Mouse (Mus musculus) neural tube, embryonic 12.5 days (tissue): Measurements from ENCODE around the gene Becn1. TPM values are rescaled to one million over a fixed set of nuclear protein-coding genes. Genes with fewer than 3 reads are reported as not detected.
"Not testable (repeated sequence)": the region's sequence is repeated elsewhere in the genome, so short reads cannot be mapped to it uniquely, and the experiment has no call there.

Experiments used
- ATAC-seq: fragments of 200-750 bp; cut with Nextera tagmentation; 2 replicates; pipeline ENCODE4 v1.8.0; 2017; ENCODE audit warnings: low read depth, mild to moderate bottlenecking, moderate TSS enrichment, moderate library complexity; ENCODE audit not compliant: low FRiP score
- H3K27ac ChIP-seq: fragments of 300-500 bp; sonication (generic); 2 replicates; pipeline ENCODE4 v1.5.1; 2016
- H3K27me3 ChIP-seq: fragments of 300-500 bp; sonication (generic); replicated peaks from 2 replicates; pipeline ENCODE4 v1.6.1; 2016; ENCODE audit warnings: mild to moderate bottlenecking
- H3K36me3 ChIP-seq: fragments of 300-500 bp; sonication (generic); 2 replicates; pipeline ENCODE4 v1.6.1; 2016; ENCODE audit warnings: mild to moderate bottlenecking
- H3K4me1 ChIP-seq: fragments of 300-500 bp; sonication (generic); 2 replicates; pipeline ENCODE4 v1.6.1; 2016
- H3K4me2 ChIP-seq: fragments of 300-500 bp; sonication (generic); replicated peaks from 2 replicates; pipeline ENCODE4 v1.6.1; 2016; ENCODE audit warnings: mild to moderate bottlenecking
- H3K4me3 ChIP-seq: fragments of 300-500 bp; sonication (generic); 2 replicates; pipeline ENCODE4 v1.5.1; 2016
- H3K9ac ChIP-seq: fragments of 300-500 bp; sonication (generic); 2 replicates; pipeline ENCODE4 v1.6.1; 2016; ENCODE audit warnings: mild to moderate bottlenecking
- H3K9me3 ChIP-seq: fragments of 300-500 bp; sonication (generic); 2 replicates; pipeline ENCODE4 v1.6.1; 2016; ENCODE audit warnings: mild to moderate bottlenecking
- WGBS: fragments of 180-500 bp; shearing (Covaris S2); methylation state at CpG from one replicate; pipeline ENCODE4 v1.1.7; 2016; 5-methylcytosine and 5-hydroxymethylcytosine counted together
- polyA plus RNA-seq: library from polyadenylated mRNA; unstranded; fragments of >200 nt; fragmentation: Nextera tagmentation; extraction: Ambion mirVana; gene quantifications from 2 replicates; pipeline ENCODE4 v1.2.1, GENCODE M21; 2016

Becn1 gene
- polyA plus RNA-seq, 1 experiment from 2014 or later: 174 TPM

- H3K4me3 ChIP-seq: no peak within 1 kb of the TSS
- WGBS: 76% methylated on average over 7 of the region's 7 CpGs
Observed at GRCm38 (mm10) chr11:101330371-101330924, 28.4 kb upstream of the Becn1 start, which contains the start of gene Aoc3. TSS of gene Aoc3 (plus strand) at chr11:101330605.

DNA sequence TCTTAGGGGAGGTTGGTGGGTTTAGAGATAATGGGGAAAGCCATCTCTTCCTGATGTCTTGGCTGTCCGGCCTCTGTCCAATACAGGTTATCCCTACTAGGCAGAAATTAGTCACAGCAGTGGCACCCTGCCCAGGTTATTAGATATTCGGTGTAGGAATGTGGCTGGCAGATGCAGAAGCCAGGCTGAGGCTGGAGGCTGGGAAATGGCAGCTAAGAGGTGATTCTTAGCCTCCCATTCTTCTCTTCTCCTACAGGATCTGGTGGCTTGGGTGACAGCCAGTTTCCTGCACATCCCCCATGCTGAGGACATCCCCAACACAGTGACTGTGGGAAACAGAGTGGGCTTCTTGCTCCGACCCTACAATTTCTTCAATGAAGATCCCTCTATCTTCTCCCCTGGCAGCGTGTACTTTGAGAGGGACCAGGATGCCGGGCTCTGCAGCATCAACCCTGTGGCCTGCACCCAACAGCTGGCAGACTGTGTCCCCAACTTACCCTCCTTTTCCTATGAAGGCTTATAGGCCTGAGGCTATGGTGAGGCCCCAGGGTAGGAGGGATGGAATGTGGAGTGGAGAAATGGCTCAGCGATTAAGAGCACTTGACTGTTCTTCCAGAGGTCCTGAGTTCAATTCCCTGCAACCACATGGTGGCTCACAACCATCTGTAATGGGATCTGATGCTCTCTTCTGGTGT is 27.0 kb upstream of the Becn1 start:
- Histone ChIP-seq H3K36me3 (peaks cover 20% of the 10 kb centered on the region), H3K4me3 (no peak overlapping the region), H3K4me1 (peaks cover 5% of the 10 kb centered on the region), H3K9me3 (no peaks in the 10 kb centered on the region), H3K9ac (no peak overlapping the region), H3K27ac (no peak overlapping the region), H3K27me3 (no peaks in the 10 kb centered on the region), H3K4me2 (no peak overlapping the region)
- WGBS: 82% methylated on average over 6 of the region's 6 CpGs
- ATAC-seq: no peak

More at GRCm38 (mm10) chr11:101330371-101330924, 28.4 kb upstream of the Becn1 start, which contains the start of gene Aoc3:
- no peaks in the 10 kb centered on the region for H3K27me3 ChIP-seq
- no peak for ATAC-seq
- H3K9ac ChIP-seq: no peak within 1 kb of the TSS
- H3K4me1 ChIP-seq: peaks cover 10% of the 10 kb centered on the region
- no peaks in the 10 kb centered on the region for H3K9me3 ChIP-seq
- no peak within 1 kb of the TSS for H3K27ac ChIP-seq
- H3K36me3 ChIP-seq: peaks cover 7% of the 10 kb centered on the region
- no peak within 1 kb of the TSS for H3K4me2 ChIP-seq

DNA sequence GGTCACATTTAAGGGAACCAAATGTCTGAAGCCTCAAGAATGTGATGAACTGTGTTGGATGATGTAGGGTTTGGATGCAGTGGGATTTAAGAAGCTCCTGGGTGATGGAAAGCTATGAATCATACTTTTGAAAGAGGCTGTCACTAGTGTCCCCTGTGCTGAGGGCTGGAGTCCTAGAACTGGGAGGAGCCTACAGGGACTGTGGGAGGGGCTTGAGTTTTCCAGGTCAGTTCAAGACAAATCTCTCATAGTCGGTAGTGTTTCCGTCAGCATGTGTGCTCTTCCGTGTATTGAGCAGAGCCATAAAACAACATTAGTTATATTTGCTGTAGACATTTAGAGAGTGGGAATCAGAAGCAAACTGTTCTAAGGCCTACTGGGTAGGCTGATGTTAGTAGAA is 25.2 kb upstream of the Becn1 start:
- Histone ChIP-seq H3K4me3 (no peak overlapping the region), H3K36me3 (peaks cover 38% of the 10 kb centered on the region), H3K27me3 (no peaks in the 10 kb centered on the region), H3K9me3 (no peaks in the 10 kb centered on the region), H3K4me2 (no peak overlapping the region), H3K27ac (no peak overlapping the region), H3K4me1 (no peaks in the 10 kb centered on the region), H3K9ac (no peak overlapping the region)
- ATAC-seq: no peak
- 55% methylated on average over 3 of the region's 3 CpGs for WGBS

GRCm38 (mm10) chr11:101326147-101326546 is 24.1 kb upstream of the Becn1 start:
- ATAC-seq: no peak
- no peaks in the 10 kb centered on the region for H3K9me3 ChIP-seq
- H3K9ac ChIP-seq: no peak overlapping the region
- H3K27ac ChIP-seq: no peak overlapping the region
- no peaks in the 10 kb centered on the region for H3K27me3 ChIP-seq
- no peak overlapping the region for H3K4me3 ChIP-seq
- H3K4me2 ChIP-seq: no peak overlapping the region
- 85% methylated on average over 11 of the region's 11 CpGs for WGBS
- H3K4me1 ChIP-seq: no peaks in the 10 kb centered on the region
- H3K36me3 ChIP-seq: peaks cover 49% of the 10 kb centered on the region

DNA sequence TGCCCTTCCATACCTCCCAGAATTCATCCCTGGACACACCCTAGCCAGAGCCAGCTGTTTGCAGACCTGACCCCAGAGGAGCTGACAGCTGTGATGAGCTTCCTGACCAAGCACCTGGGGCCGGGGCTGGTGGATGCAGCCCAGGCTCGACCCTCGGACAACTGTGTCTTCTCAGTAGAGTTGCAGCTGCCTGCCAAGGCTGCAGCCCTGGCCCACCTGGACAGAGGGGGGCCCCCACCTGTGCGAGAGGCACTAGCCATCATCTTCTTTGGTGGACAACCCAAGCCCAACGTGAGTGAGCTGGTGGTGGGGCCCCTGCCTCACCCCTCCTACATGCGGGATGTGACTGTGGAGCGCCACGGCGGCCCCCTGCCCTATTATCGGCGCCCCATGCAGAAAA is 23.1 kb upstream of the Becn1 start:
- peaks cover 59% of the 10 kb centered on the region for H3K36me3 ChIP-seq
- not testable (repeated sequence) for H3K4me2 ChIP-seq, H3K27me3 ChIP-seq, H3K9ac ChIP-seq, H3K9me3 ChIP-seq, H3K4me1 ChIP-seq, H3K4me3 ChIP-seq, ATAC-seq, H3K27ac ChIP-seq
- 95% methylated on average over 11 of the region's 11 CpGs for WGBS

- H3K4me2 ChIP-seq: no peak within 1 kb of the TSS
- H3K36me3 ChIP-seq: peaks cover 63% of the 10 kb centered on the region
- whole genome bisulfite sequencing: 97% methylated on average over 5 of the region's 5 CpGs
Observed at GRCm38 (mm10) chr11:101324763-101325162, 22.7 kb upstream of the Becn1 start, which contains the start of gene Aoc2. TSS of gene Aoc2 (plus strand) at chr11:101325063.

DNA sequence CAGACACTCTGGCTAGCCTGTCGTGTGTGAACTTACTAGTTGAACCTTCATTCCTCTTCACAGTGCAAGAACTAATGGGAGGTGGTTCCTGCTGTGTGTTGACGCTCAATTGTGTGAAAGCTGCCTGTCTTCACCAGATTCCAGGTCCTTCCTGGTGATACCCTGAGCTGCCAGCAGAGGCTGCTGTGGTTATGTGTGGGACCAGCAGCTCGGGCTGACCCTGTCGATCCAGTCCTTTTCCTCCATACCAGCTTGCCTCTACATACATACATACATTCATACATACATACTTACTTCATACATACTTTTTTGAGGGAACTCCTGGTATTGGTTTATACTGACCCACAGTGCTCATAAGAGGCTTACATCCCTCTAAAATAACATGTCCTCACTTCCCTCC is 21.5 kb upstream of the Becn1 start:
- Histone ChIP-seq H3K9ac (no peak overlapping the region), H3K4me2 (no peak overlapping the region), H3K36me3 (peaks cover 75% of the 10 kb centered on the region), H3K4me1 (no peaks in the 10 kb centered on the region), H3K9me3 (no peaks in the 10 kb centered on the region), H3K27me3 (no peaks in the 10 kb centered on the region), H3K27ac (no peak overlapping the region), H3K4me3 (no peak overlapping the region)
- ATAC-seq: no peak
- WGBS: 20% methylated on average over 4 of the region's 4 CpGs

More at GRCm38 (mm10) chr11:101324763-101325162, 22.7 kb upstream of the Becn1 start, which contains the start of gene Aoc2:
- Histone ChIP-seq H3K4me3 (no peak within 1 kb of the TSS), H3K4me1 (no peaks in the 10 kb centered on the region), H3K27ac (no peak within 1 kb of the TSS), H3K27me3 (no peaks in the 10 kb centered on the region), H3K9ac (no peak within 1 kb of the TSS), H3K9me3 (no peaks in the 10 kb centered on the region)
- ATAC-seq: no peak

DNA sequence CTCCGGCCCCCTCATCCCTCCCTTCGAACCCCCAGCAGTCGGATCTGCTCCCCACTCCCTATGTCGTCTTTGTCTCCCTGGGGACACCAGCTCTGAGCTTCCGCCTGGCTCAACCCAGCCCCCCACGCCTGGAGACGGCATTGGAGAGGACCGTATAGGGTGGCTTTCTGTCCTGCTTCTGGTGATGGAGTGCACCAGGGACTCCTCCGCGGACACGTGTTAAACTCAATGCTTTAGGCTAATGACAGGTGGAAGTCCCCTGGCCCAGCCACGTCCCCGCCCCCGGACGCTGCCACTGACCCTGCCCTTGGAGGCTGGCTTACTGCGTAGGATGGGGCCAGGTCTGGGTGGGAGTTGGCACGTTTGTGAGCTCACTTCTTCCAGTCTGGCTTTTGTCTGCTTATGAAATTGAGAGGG is 14.4 kb upstream of the Becn1 start:
- ATAC-seq: peak; percentile 72
- no peaks in the 10 kb centered on the region for H3K9me3 ChIP-seq
- H3K4me2 ChIP-seq: peak overlapping the region; percentile 99
- peaks cover 38% of the 10 kb centered on the region for H3K36me3 ChIP-seq
- under 1% methylated on average over 17 of the region's 17 CpGs for WGBS
- peak overlapping the region; percentile 74 for H3K9ac ChIP-seq
- peak overlapping the region; percentile 72 for H3K4me3 ChIP-seq
- H3K27me3 ChIP-seq: no peaks in the 10 kb centered on the region
- peaks cover 17% of the 10 kb centered on the region for H3K4me1 ChIP-seq
- H3K27ac ChIP-seq: no peak overlapping the region

DNA sequence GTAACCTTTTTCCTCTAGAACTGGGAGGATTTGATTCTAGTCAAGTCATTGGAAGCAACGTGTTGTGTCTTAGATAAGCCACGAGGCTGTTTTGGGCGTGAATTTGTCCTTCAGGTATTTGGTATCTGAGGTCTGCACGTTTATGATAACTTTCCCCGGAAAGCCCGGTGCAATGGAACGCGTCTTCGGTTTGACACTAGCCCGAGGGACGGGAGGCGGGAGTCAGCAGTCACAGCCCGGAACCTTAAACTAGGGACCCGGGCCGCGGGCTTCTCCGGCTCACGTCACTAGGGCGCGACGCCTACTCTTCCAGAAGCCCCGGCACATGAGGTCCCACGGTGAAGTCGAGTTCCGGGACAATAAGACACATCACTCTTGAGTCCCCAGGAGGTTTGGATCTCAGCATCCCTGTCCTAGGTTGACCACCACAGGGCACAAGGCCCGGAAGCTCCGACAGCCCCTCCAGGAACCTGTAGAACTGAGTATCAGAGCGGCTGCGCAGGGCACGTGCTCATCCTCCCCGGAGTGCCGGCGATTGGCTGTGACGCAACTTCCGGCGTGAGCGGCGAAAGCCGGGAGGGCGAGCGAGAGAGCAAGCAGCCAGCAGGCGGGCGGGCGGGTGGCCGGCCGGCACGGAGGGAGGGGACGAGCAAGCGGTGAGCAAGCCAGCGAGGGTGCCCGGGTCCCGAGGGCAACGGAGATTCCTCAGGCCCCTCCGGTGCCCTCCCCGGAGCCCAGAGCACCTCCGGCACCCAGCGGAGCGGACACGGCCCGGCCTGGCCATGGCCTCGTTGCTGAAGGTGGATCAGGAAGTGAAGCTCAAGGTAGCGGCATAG is 13.8 kb upstream of the Becn1 start, which contains the start of gene Psme3:
Gene Psme3 (plus strand): TSS at position 549 of the 836 bp plus-strand sequence.
- peak within 1 kb of the TSS; percentile 74 for H3K9ac ChIP-seq
- peak within 1 kb of the TSS; percentile 72 for H3K4me3 ChIP-seq
- peaks cover 17% of the 10 kb centered on the region for H3K4me1 ChIP-seq
- under 1% methylated on average over 60 of the region's 62 CpGs for WGBS
- peak; percentile 93 for ATAC-seq
- peak within 1 kb of the TSS; percentile 63; the same call in 1 of the 2 replicates for H3K27ac ChIP-seq
- H3K4me2 ChIP-seq: peak within 1 kb of the TSS; percentile 99
- no peaks in the 10 kb centered on the region for H3K27me3 ChIP-seq
- H3K36me3 ChIP-seq: peaks cover 31% of the 10 kb centered on the region
- no peaks in the 10 kb centered on the region for H3K9me3 ChIP-seq

GRCm38 (mm10) chr11:101315082-101315650 is 13.1 kb upstream of the Becn1 start:
- H3K4me3 ChIP-seq: peak overlapping the region; percentile 72
- H3K9me3 ChIP-seq: no peaks in the 10 kb centered on the region
- H3K4me2 ChIP-seq: peak overlapping the region; percentile 99
- H3K27ac ChIP-seq: no peak overlapping the region
- 80% methylated on average over 8 of the region's 8 CpGs for WGBS
- no peak for ATAC-seq
- peaks cover 17% of the 10 kb centered on the region for H3K4me1 ChIP-seq
- H3K9ac ChIP-seq: peak overlapping the region; percentile 74
- H3K27me3 ChIP-seq: no peaks in the 10 kb centered on the region
- peaks cover 24% of the 10 kb centered on the region for H3K36me3 ChIP-seq

DNA sequence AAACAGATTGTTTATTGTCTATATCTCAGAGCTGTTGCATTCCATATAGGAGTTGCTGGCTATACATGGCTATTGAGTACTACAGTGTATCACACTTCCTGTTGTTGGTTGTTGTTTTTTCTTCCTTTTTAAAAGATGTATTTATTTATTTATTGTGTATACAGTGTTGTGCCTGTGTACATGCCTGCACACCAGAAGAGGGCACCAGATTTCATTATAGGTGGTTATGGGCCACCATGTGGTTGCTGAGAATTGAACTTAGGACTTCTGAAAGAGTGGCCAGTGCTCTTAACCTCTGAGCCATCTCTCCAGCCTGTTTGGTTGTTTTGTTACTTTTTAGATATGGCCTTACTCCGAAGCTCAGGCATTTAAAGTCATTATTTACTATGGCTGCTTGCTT is 12.5 kb upstream of the Becn1 start:
- Histone ChIP-seq H3K9me3 (no peaks in the 10 kb centered on the region), H3K9ac (no peak overlapping the region), H3K4me3 (no peak overlapping the region), H3K36me3 (peaks cover 18% of the 10 kb centered on the region), H3K4me2 (no peak overlapping the region), H3K4me1 (peaks cover 17% of the 10 kb centered on the region), H3K27me3 (no peaks in the 10 kb centered on the region), H3K27ac (no peak overlapping the region)
- ATAC-seq: no peak
- WGBS: 95% methylated on average over 1 of the region's 1 CpGs

DNA sequence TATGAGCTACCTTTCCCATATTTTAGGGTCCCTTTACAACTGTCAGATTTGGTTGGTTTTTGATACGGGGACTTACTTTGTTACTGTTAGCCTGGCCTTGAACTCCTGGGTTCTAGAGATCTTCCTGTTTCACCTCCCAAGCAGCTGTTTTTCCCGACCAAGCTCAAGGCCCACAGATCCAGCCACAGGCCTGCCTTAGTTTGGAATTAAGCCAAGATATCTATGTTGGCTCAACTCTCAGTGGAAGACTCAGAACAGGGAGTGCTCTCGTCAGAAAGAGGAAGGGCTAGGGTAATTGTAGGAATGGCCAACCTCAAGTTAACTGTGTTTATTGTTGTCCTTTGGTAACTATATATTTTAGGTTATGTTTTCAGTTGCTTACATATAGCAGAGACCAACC is 10.1 kb upstream of the Becn1 start:
- Histone ChIP-seq H3K4me3 (no peak overlapping the region), H3K4me2 (no peak overlapping the region), H3K4me1 (peaks cover 7% of the 10 kb centered on the region), H3K9ac (no peak overlapping the region), H3K27ac (no peak overlapping the region), H3K27me3 (0 out of 2 replicates have a peak, but pooled peaks cover 5% of the 10 kb centered on the region), H3K9me3 (no peaks in the 10 kb centered on the region), H3K36me3 (no peaks in the 10 kb centered on the region)
- 79% methylated on average over 3 of the region's 3 CpGs for WGBS
- ATAC-seq: no peak
